Mouse (Mus musculus): ENCODE data around the gene Rassf1. TPM values are rescaled to one million over a fixed set of nuclear protein-coding genes. Genes with fewer than 3 reads are reported as not detected.
A peak's percentile ranks its signal among the peaks of the same experiment; 100 is the strongest.

The Rassf1 gene
- total RNA-seq (2014; rRNA removed) (21.7 and 25.2 TPM in 2 replicates), polyA plus RNA-seq (2015; fragmentation: Nextera tagmentation; extraction: Ambion mirVana) (26.6 and 33.3 TPM in 2 replicates)

- peak within 1 kb of the TSS; percentile 44 for H3K9ac ChIP-seq
- no peak for TF ChIP-seq CTCF (IDR thresholded peaks at IDR 0.05; ENCODE audit: low read depth)
- peak within 1 kb of the TSS; percentile 35 for H3K4me3 ChIP-seq (ENCODE audit: low read depth, low read length)
- H3K4me2 ChIP-seq (ENCODE audit: low read depth) = peak within 1 kb of the TSS; percentile 66
- peaks cover 19% of the 10 kb centered on the region for H3K27me3 ChIP-seq (ENCODE audit: insufficient read depth, low read length)
- no peaks in the 10 kb centered on the region for H3K9me3 ChIP-seq (ENCODE audit: low read length)
- peaks cover 34% of the 10 kb centered on the region for H3K4me1 ChIP-seq (ENCODE audit: insufficient read depth)
- ATAC-seq = no peak
- DNase-seq = peak; percentile 35
- H3K36me3 ChIP-seq (ENCODE audit: insufficient read depth) = no peaks in the 10 kb centered on the region
- 3% methylated on average over 63 of the region's 63 CpGs for WGBS
- no peak within 1 kb of the TSS for H3K27ac ChIP-seq (ENCODE audit: low read depth, low read length)
Measured at GRCm38 (mm10) chr9:107551117-107551889, at the start of gene Rassf1. Gene Rassf1, plus strand, starts transcription at chr9:107551555.

- no peak for TF ChIP-seq CTCF (IDR thresholded peaks at IDR 0.05; ENCODE audit: low read depth)
- H3K9me3 ChIP-seq (ENCODE audit: low read length) = no peaks in the 10 kb centered on the region
- no peak overlapping the region for H3K4me3 ChIP-seq (ENCODE audit: low read depth, low read length)
- H3K27ac ChIP-seq (ENCODE audit: low read depth, low read length) = no peak overlapping the region
- 67% methylated on average over 12 of the region's 12 CpGs for WGBS
- no peaks in the 10 kb centered on the region for H3K27me3 ChIP-seq (ENCODE audit: insufficient read depth, low read length)
- no peak for ATAC-seq
- peaks cover 18% of the 10 kb centered on the region; the same call in 1 of the 2 replicates for H3K4me1 ChIP-seq (ENCODE audit: insufficient read depth)
- no peak for DNase-seq
- no peak overlapping the region for H3K9ac ChIP-seq
- no peaks in the 10 kb centered on the region for H3K36me3 ChIP-seq (ENCODE audit: insufficient read depth)
- no peak overlapping the region for H3K4me2 ChIP-seq (ENCODE audit: low read depth)
Measured at GRCm38 (mm10) chr9:107502131-107502846, 49.1 kb upstream of the Rassf1 start.

GRCm38 (mm10) chr9:107504662-107505537 lies 46.5 kb upstream of the Rassf1 start:
- no peaks in the 10 kb centered on the region for H3K9me3 ChIP-seq (ENCODE audit: low read length)
- no peak overlapping the region for H3K4me3 ChIP-seq (ENCODE audit: low read depth, low read length)
- peaks cover 28% of the 10 kb centered on the region for H3K4me1 ChIP-seq (ENCODE audit: insufficient read depth)
- DNase-seq (no peak), ATAC-seq (peak; percentile 35; the same call in 1 of the 2 replicates)
- H3K4me2 ChIP-seq (ENCODE audit: low read depth) = no peak overlapping the region
- H3K27ac ChIP-seq (ENCODE audit: low read depth, low read length) = no peak overlapping the region
- no peaks in the 10 kb centered on the region for H3K27me3 ChIP-seq (ENCODE audit: insufficient read depth, low read length)
- no peaks in the 10 kb centered on the region for H3K36me3 ChIP-seq (ENCODE audit: insufficient read depth)
- no peak for TF ChIP-seq CTCF (IDR thresholded peaks at IDR 0.05; ENCODE audit: low read depth)
- WGBS = 40% methylated on average over 19 of the region's 19 CpGs
- no peak overlapping the region for H3K9ac ChIP-seq

- H3K9ac ChIP-seq = no peak overlapping the region
- peak; percentile 61 for TF ChIP-seq CTCF (IDR thresholded peaks at IDR 0.05; ENCODE audit: low read depth)
- ATAC-seq = peak; percentile 88
- H3K27me3 ChIP-seq (ENCODE audit: insufficient read depth, low read length) = no peaks in the 10 kb centered on the region
- H3K4me2 ChIP-seq (ENCODE audit: low read depth) = 0 out of 2 replicates have a peak overlapping the region, but pooled peaks have one; percentile 10
- WGBS = 25% methylated on average over 10 of the region's 10 CpGs
- peak; percentile 81 for DNase-seq
- no peaks in the 10 kb centered on the region for H3K9me3 ChIP-seq (ENCODE audit: low read length)
- no peaks in the 10 kb centered on the region for H3K36me3 ChIP-seq (ENCODE audit: insufficient read depth)
- peaks cover 28% of the 10 kb centered on the region for H3K4me1 ChIP-seq (ENCODE audit: insufficient read depth)
- H3K4me3 ChIP-seq (ENCODE audit: low read depth, low read length) = no peak overlapping the region
- H3K27ac ChIP-seq (ENCODE audit: low read depth, low read length) = no peak overlapping the region
Measured at GRCm38 (mm10) chr9:107508266-107508665, 43.1 kb upstream of the Rassf1 start.

GRCm38 (mm10) chr9:107510384-107511100 lies 40.8 kb upstream of the Rassf1 start:
- peaks cover 28% of the 10 kb centered on the region for H3K4me1 ChIP-seq (ENCODE audit: insufficient read depth)
- H3K27ac ChIP-seq (ENCODE audit: low read depth, low read length) = no peak overlapping the region
- H3K36me3 ChIP-seq (ENCODE audit: insufficient read depth) = no peaks in the 10 kb centered on the region
- H3K4me2 ChIP-seq (ENCODE audit: low read depth) = no peak overlapping the region
- ATAC-seq (no peak), DNase-seq (no peak)
- H3K9me3 ChIP-seq (ENCODE audit: low read length) = no peaks in the 10 kb centered on the region
- no peaks in the 10 kb centered on the region for H3K27me3 ChIP-seq (ENCODE audit: insufficient read depth, low read length)
- peak; percentile 39 for TF ChIP-seq CTCF (IDR thresholded peaks at IDR 0.05; ENCODE audit: low read depth)
- 81% methylated on average over 14 of the region's 14 CpGs for WGBS
- H3K9ac ChIP-seq = no peak overlapping the region
- no peak overlapping the region for H3K4me3 ChIP-seq (ENCODE audit: low read depth, low read length)

GRCm38 (mm10) chr9:107511436-107511835 lies 39.9 kb upstream of the Rassf1 start:
- ATAC-seq = no peak
- no peaks in the 10 kb centered on the region for H3K27me3 ChIP-seq (ENCODE audit: insufficient read depth, low read length)
- H3K4me3 ChIP-seq (ENCODE audit: low read depth, low read length) = no peak overlapping the region
- no peak for DNase-seq
- peaks cover 21% of the 10 kb centered on the region for H3K4me1 ChIP-seq (ENCODE audit: insufficient read depth)
- no peak overlapping the region for H3K4me2 ChIP-seq (ENCODE audit: low read depth)
- no peak overlapping the region for H3K27ac ChIP-seq (ENCODE audit: low read depth, low read length)
- no peak overlapping the region for H3K9ac ChIP-seq
- H3K9me3 ChIP-seq (ENCODE audit: low read length) = no peaks in the 10 kb centered on the region
- no peak for TF ChIP-seq CTCF (IDR thresholded peaks at IDR 0.05; ENCODE audit: low read depth)
- 31% methylated on average over 8 of the region's 8 CpGs for WGBS
- no peaks in the 10 kb centered on the region for H3K36me3 ChIP-seq (ENCODE audit: insufficient read depth)
